Mouse (Mus musculus) central nervous system, embryonic 14 days (tissue): Measurements from ENCODE around the gene Gfra1. TPM values are rescaled to one million over a fixed set of nuclear protein-coding genes. Genes with fewer than 3 reads are reported as not detected.

Experiments used
- polyA plus RNA-seq: library from polyadenylated mRNA; depleted of rRNA; stranded (reverse); fragments of >200 nt; gene quantifications from 2 replicates; pipeline ENCODE4 v1.2.3, GENCODE M21; 2012; rRNA removed

Gene Gfra1
- 21.0 and 30.7 TPM in 2 replicates for polyA plus RNA-seq

DNA sequence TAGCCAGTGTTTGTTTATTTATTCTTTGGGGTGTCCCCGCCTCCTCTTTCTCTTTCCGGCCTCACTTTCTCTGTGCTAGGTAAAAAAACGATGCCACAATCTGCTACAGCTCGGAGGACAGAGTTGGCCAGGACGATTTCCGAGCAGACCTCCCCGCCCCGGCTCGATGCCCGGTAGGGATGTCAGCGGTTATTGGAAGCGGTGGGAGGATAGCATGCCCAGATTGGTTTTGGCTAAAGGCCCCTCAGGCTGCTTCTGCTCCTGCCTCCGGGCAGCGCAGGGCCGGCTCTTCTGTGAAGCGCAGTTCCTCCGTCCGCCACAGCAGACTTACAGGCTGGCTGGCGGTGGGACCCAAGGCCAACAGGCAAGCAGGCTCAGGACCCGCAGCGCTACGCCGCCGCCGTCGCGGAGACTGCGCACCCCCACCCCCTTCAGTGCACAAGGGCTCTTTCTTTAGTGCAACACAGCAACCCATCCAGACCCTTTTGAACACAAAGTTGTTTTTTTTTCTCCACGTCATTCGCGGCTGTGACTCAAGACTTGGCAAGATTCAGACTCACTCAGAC is at the start of gene Gfra1:
Gene Gfra1, minus strand, starts transcription at position 414 of the 566 bp plus-strand sequence.

Other genes starting within 250 kb of the Gfra1 start
- not detected in 2 replicates for gene Ccdc172, start 56.1 kb upstream of the Gfra1 start, polyA plus RNA-seq
- 0.18 and 0.31 TPM in 2 replicates for gene Pnlip, start 196.6 kb upstream of the Gfra1 start, polyA plus RNA-seq